Mouse (Mus musculus) neural tube, embryonic 12.5 days (tissue): Measurements from ENCODE around the gene Hoxc9. TPM values are rescaled to one million over a fixed set of nuclear protein-coding genes. Genes with fewer than 3 reads are reported as not detected.

ENCODE experiments used
- microRNA counts: library from miRNA; unstranded; fragments of <30 nt; microRNA quantifications from one replicate; lab custom pipeline; 2017
- microRNA-seq: library from miRNA; unstranded; fragments of <30 nt; microRNA quantifications from one replicate; pipeline ENCODE4, GENCODE M21; 2017
- polyA plus RNA-seq: library from polyadenylated mRNA; unstranded; fragments of >200 nt; fragmentation: Nextera tagmentation; extraction: Ambion mirVana; gene quantifications from 2 replicates; pipeline ENCODE4 v1.2.1, GENCODE M21; 2016

The Hoxc9 gene
- polyA plus RNA-seq, 1 experiment from 2014 or later = 47.4 TPM

MicroRNA genes within 50 kb of the gene (microRNA counts, 519-probe panel; counts per million panel counts)
- microRNA mmu-miR-615-3p (lab: Ali Mortazavi, UCI) = 4,312 counts per million, percentile 78 among the panel's probes with 10 or more counts
- microRNA mmu-miR-615-5p (lab: Ali Mortazavi, UCI) = 342 counts per million, percentile 67 among the panel's probes with 10 or more counts

Small RNA genes lying within 50 kb of the gene (microRNA-seq; reads per million reads assigned to microRNA genes)
- gene Mir196a-2 (1,976 reads per million, percentile 84 among the genes with 10 or more reads in this experiment), gene Mir615 (18,044 reads per million, percentile 97 among the genes with 10 or more reads in this experiment)

Other genes with a start within 250 kb of the Hoxc9 start
- 6.5 and 17.7 TPM in 2 replicates for gene Hoxc13, start 55.3 kb upstream of the Hoxc9 start, polyA plus RNA-seq
- gene Hoxc12, start 39.7 kb upstream of the Hoxc9 start, polyA plus RNA-seq = 8.1 and 14.2 TPM in 2 replicates
- 4.3 and 5.7 TPM in 2 replicates for gene Hoxc11, start 22.0 kb upstream of the Hoxc9 start, polyA plus RNA-seq
- 62.1 and 77.3 TPM in 2 replicates for gene Hoxc10, start 9.6 kb upstream of the Hoxc9 start, polyA plus RNA-seq
- 32.1 and 35.5 TPM in 2 replicates for gene Hoxc5, start 9.0 kb upstream of the Hoxc9 start, polyA plus RNA-seq
- 44.5 and 65.6 TPM in 2 replicates for gene Hoxc8, start 14.2 kb downstream of the Hoxc9 start, polyA plus RNA-seq
- 68.8 and 77.1 TPM in 2 replicates for gene Hoxc6, start 21.8 kb downstream of the Hoxc9 start, polyA plus RNA-seq
- 69.5 and 77.4 TPM in 2 replicates for gene Hoxc4, start 42.5 kb downstream of the Hoxc9 start, polyA plus RNA-seq
- gene Smug1, start 190.7 kb downstream of the Hoxc9 start, polyA plus RNA-seq = 66.6 and 68.0 TPM in 2 replicates